Mouse (Mus musculus): ENCODE measurements around the gene Usp13. TPM values are rescaled to one million over a fixed set of nuclear protein-coding genes. Genes with fewer than 3 reads are reported as not detected.

Gene Usp13
- polyA plus RNA-seq, 1 experiment from 2014 or later, result 4.6 TPM

DNA sequence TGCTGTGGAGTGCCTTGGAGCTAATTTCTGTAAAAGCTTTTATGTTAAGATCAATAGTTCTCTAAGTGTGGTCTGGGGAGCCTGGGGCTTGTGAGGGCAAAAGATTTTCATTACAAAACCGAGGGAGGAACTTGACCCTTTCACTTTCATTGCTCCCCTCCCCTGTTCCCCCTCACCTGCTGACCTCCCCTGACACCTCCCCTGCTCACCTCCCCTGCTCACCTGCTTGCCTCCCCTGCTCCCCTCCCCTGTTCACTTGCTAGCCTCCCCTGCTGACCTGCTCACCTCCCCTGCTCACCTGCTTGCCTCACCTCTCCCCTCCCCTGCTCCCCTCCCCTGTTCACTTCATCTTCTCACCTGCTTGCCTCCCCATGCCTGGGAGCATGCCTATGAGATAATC is 134.0 kb downstream of the Usp13 start:
- H3K4me2 ChIP-seq, result no peak overlapping the region

GRCm38 (mm10) chr3:32961494-32961893 is 144.1 kb downstream of the Usp13 start:
- Histone ChIP-seq H3K4me2 (no peak overlapping the region), H3K27me3 (no peaks in the 10 kb centered on the region), H3K36me3 (no peaks in the 10 kb centered on the region), H3K9ac (no peak overlapping the region), H3K4me3 (replicated peaks) (no peak overlapping the region), H3K9me3 (replicated peaks) (no peaks in the 10 kb centered on the region), H3K4me1 (no peaks in the 10 kb centered on the region), H3K27ac (no peak overlapping the region)
- no peak for ATAC-seq (replicated peaks; ENCODE audit: low FRiP score)
- 67% methylated on average over 3 of the region's 3 CpGs for WGBS

More for the DNA sequence above, 134.0 kb downstream of the Usp13 start:
- WGBS, result 0% methylated on average over 1 of the region's 1 CpGs
- Histone ChIP-seq H3K4me3 (replicated peaks) (no peak overlapping the region), H3K9me3 (replicated peaks) (no peaks in the 10 kb centered on the region), H3K27ac (no peak overlapping the region), H3K27me3 (no peaks in the 10 kb centered on the region), H3K36me3 (no peaks in the 10 kb centered on the region), H3K4me1 (no peaks in the 10 kb centered on the region), H3K9ac (no peak overlapping the region)
- no peak for ATAC-seq (replicated peaks; ENCODE audit: low FRiP score)

DNA sequence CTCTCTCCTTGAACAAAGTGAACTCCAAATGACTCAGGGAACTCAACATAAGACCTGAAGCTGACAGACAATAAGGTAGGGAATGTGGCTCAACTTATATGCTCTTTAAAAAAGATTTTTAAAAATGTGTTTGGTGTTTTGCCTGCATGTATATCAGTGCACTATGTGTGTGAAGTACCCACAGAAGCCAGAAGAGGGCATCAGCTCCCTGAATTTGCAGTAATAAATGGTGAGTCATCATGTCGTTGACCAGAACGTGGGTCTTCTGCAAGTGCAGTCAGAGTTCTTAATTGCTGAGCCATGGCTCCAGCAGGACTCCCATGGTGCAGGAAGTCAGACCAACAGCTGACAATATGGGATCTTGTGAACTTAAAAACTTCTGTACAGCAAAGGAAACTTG is 148.2 kb downstream of the Usp13 start:
- H3K9ac ChIP-seq, result no peak overlapping the region
- H3K4me2 ChIP-seq, result no peak overlapping the region
- ATAC-seq (replicated peaks; ENCODE audit: low FRiP score), result no peak
- no peaks in the 10 kb centered on the region for H3K9me3 ChIP-seq (replicated peaks)
- 1% methylated on average over 2 of the region's 2 CpGs for WGBS
- H3K36me3 ChIP-seq, result no peaks in the 10 kb centered on the region
- no peak overlapping the region for H3K4me3 ChIP-seq (replicated peaks)
- H3K27ac ChIP-seq, result no peak overlapping the region
- H3K27me3 ChIP-seq, result no peaks in the 10 kb centered on the region
- H3K4me1 ChIP-seq, result no peaks in the 10 kb centered on the region

DNA sequence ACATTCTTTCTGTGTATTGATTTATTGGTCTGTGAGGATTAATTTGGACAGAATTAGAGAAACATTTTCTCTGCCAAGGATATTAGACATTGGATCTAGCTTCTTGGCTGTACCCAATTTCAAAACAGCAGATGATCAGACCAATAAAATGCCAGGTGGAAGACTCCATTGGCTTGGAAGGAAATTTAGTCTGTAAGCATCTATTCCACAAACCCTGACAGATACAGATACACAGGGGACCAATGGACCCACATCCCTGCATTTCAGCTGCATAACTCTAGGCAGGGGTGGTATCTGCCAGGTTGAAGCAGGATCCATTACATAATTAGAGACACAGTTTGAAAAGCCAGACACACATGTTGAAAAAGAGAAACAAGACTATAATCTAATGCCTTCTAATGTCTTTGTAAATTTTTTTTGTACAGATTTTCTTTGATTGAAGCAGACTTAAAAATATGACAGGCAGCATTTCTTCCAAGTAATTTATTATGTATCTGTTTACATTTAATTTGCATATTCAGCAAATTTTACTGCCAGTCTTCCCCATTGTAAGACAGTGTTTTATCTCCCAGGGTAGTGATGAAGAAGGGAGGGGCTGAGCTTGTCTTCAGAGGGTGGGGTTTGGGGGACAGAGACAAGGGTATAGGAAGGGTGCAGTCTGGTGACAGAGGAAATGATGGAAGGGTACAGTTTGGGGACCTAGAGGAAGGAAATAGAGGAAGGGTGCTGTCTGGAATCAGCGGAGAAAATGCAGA is 151.5 kb downstream of the Usp13 start:
- 81% methylated on average over 1 of the region's 1 CpGs for WGBS
- Histone ChIP-seq H3K4me1 (no peaks in the 10 kb centered on the region), H3K27me3 (no peaks in the 10 kb centered on the region), H3K27ac (no peak overlapping the region), H3K4me2 (no peak overlapping the region), H3K36me3 (no peaks in the 10 kb centered on the region), H3K9ac (no peak overlapping the region), H3K9me3 (replicated peaks) (0 out of 2 replicates have a peak, but pooled peaks cover 4% of the 10 kb centered on the region), H3K4me3 (replicated peaks) (no peak overlapping the region)
- ATAC-seq (replicated peaks; ENCODE audit: low FRiP score), result no peak

- Histone ChIP-seq H3K36me3 (no peaks in the 10 kb centered on the region), H3K9me3 (replicated peaks) (0 out of 2 replicates have a peak, but pooled peaks cover 4% of the 10 kb centered on the region), H3K4me1 (no peaks in the 10 kb centered on the region), H3K27ac (no peak overlapping the region), H3K9ac (no peak overlapping the region), H3K4me3 (replicated peaks) (no peak overlapping the region), H3K27me3 (no peaks in the 10 kb centered on the region), H3K4me2 (no peak overlapping the region)
- no peak for ATAC-seq (replicated peaks; ENCODE audit: low FRiP score)
- WGBS, result 93% methylated on average over 1 of the region's 1 CpGs
These were observed 152.9 kb downstream of the Usp13 start for GRCm38 (mm10) chr3:32970257-32970656.

DNA sequence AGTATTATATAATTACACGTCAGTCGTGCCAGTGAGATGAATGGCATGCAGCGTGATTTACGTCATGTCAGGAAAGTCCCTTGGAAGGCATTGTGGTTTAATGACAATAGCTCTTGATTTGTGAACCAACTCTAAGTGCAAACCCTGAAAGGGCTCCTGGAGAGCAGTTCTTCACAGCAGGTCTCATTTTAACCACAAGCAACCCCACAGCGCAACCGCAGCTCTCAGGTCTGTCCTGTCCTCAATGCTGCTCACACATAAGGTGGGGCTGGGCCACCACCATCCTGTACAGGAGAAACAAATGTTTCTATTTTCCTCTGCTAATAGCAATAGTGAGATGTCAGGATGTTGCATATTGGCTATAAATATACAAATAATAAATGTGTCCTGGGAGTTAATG is 161.9 kb downstream of the Usp13 start:
- no peaks in the 10 kb centered on the region for H3K27me3 ChIP-seq
- no peaks in the 10 kb centered on the region for H3K4me1 ChIP-seq
- no peak overlapping the region for H3K27ac ChIP-seq
- H3K4me2 ChIP-seq, result no peak overlapping the region
- no peak overlapping the region for H3K9ac ChIP-seq
- ATAC-seq (replicated peaks; ENCODE audit: low FRiP score), result no peak
- 69% methylated on average over 6 of the region's 6 CpGs for WGBS
- no peaks in the 10 kb centered on the region for H3K9me3 ChIP-seq (replicated peaks)
- no peak overlapping the region for H3K4me3 ChIP-seq (replicated peaks)
- no peaks in the 10 kb centered on the region for H3K36me3 ChIP-seq

GRCm38 (mm10) chr3:32979981-32980380 is 162.6 kb downstream of the Usp13 start:
- no peaks in the 10 kb centered on the region for H3K36me3 ChIP-seq
- H3K4me3 ChIP-seq (replicated peaks), result no peak overlapping the region
- 51% methylated on average over 4 of the region's 4 CpGs for WGBS
- H3K4me2 ChIP-seq, result no peak overlapping the region
- H3K4me1 ChIP-seq, result no peaks in the 10 kb centered on the region
- H3K27me3 ChIP-seq, result no peaks in the 10 kb centered on the region
- no peak overlapping the region for H3K9ac ChIP-seq
- no peaks in the 10 kb centered on the region for H3K9me3 ChIP-seq (replicated peaks)
- ATAC-seq (replicated peaks; ENCODE audit: low FRiP score), result no peak
- H3K27ac ChIP-seq, result no peak overlapping the region

DNA sequence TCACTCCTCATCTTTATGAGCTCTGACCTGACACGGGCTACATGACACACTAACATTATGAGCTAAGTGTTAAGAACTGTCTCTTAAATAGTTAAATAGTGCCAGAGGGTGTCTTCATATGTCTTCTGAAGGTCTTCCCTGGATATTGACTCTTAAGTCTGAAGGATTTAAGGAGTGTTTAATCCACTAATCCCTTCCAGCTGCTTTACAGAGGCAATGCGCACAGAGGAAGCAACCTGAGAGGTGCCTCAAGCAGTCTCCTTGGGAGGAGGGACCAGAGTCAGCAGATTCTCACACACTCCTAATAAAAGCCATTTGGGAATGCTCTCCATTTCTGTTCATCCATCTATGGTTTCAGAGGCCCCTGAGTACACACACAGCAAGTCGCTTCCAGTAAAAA is 167.8 kb downstream of the Usp13 start:
- Histone ChIP-seq H3K4me3 (replicated peaks) (no peak overlapping the region), H3K27ac (no peak overlapping the region), H3K36me3 (no peaks in the 10 kb centered on the region), H3K4me1 (no peaks in the 10 kb centered on the region), H3K4me2 (no peak overlapping the region), H3K9me3 (replicated peaks) (no peaks in the 10 kb centered on the region), H3K27me3 (no peaks in the 10 kb centered on the region), H3K9ac (no peak overlapping the region)
- 41% methylated on average over 3 of the region's 3 CpGs for WGBS
- ATAC-seq (replicated peaks; ENCODE audit: low FRiP score), result no peak

Other genes starting within 250 kb of the Usp13 start
- 51.0 and 54.4 TPM in 2 replicates for gene Gnb4, start 201.0 kb upstream of the Usp13 start, polyA plus RNA-seq (2015; fragmentation: Nextera tagmentation; extraction: Ambion mirVana)
- 186 and 188 TPM in 2 replicates for gene Actl6a, start 111.2 kb upstream of the Usp13 start, polyA plus RNA-seq (2015; fragmentation: Nextera tagmentation; extraction: Ambion mirVana)
- gene Ndufb5, start 80.6 kb upstream of the Usp13 start, polyA plus RNA-seq (2015; fragmentation: Nextera tagmentation; extraction: Ambion mirVana), result 325 and 379 TPM in 2 replicates
- gene Mrpl47, start 79.9 kb upstream of the Usp13 start, polyA plus RNA-seq (2015; fragmentation: Nextera tagmentation; extraction: Ambion mirVana), result 39.8 and 40.1 TPM in 2 replicates

All from kidney, embryonic 15.5 days (tissue).